Mouse (Mus musculus) hindbrain, embryonic 10.5 days (tissue): ENCODE results near the gene Qdpr. TPM values are rescaled to one million over a fixed set of nuclear protein-coding genes. Genes with fewer than 3 reads are reported as not detected.

ENCODE experiments used
- DNase-seq: peaks from one replicate; pipeline ENCODE4 v3.0.0-alpha.2; 2017; ENCODE audit warnings: low spot score
- H3K27ac ChIP-seq: fragments of 300-500 bp; sonication (generic); 2 replicates; pipeline ENCODE4 v1.5.1; 2016; ENCODE audit warnings: mild to moderate bottlenecking, moderate library complexity
- H3K27me3 ChIP-seq: fragments of 300-500 bp; sonication (generic); 2 replicates; pipeline ENCODE4 v1.6.1; 2016; ENCODE audit warnings: mild to moderate bottlenecking; ENCODE audit not compliant: poor library complexity, insufficient read depth, severe bottlenecking
- H3K36me3 ChIP-seq: fragments of 300-500 bp; sonication (generic); 2 replicates; pipeline ENCODE4 v1.6.1; 2016; ENCODE audit warnings: mild to moderate bottlenecking, moderate library complexity
- H3K4me1 ChIP-seq: fragments of 300-500 bp; sonication (generic); replicated peaks from 2 replicates; pipeline ENCODE4 v1.6.1; 2016; ENCODE audit warnings: mild to moderate bottlenecking
- H3K4me3 ChIP-seq: fragments of 300-500 bp; sonication (generic); 2 replicates; pipeline ENCODE4 v1.5.1; 2016; ENCODE audit warnings: mild to moderate bottlenecking, moderate library complexity
- H3K9me3 ChIP-seq: fragments of 300-500 bp; sonication (generic); 2 replicates; pipeline ENCODE4 v1.6.1; 2016; ENCODE audit warnings: mild to moderate bottlenecking, moderate library complexity
- WGBS: fragments of 180-500 bp; shearing (Covaris S2); methylation state at CpG from one replicate; pipeline ENCODE4 v1.1.7; 2016; 5-methylcytosine and 5-hydroxymethylcytosine counted together
- polyA plus RNA-seq: library from polyadenylated mRNA; unstranded; fragments of >200 nt; fragmentation: Nextera tagmentation; extraction: Ambion mirVana; gene quantifications from 2 replicates; pipeline ENCODE4 v1.2.1, GENCODE M21; 2016

Qdpr gene
- polyA plus RNA-seq, 1 experiment from 2014 or later = 123 TPM

DNA sequence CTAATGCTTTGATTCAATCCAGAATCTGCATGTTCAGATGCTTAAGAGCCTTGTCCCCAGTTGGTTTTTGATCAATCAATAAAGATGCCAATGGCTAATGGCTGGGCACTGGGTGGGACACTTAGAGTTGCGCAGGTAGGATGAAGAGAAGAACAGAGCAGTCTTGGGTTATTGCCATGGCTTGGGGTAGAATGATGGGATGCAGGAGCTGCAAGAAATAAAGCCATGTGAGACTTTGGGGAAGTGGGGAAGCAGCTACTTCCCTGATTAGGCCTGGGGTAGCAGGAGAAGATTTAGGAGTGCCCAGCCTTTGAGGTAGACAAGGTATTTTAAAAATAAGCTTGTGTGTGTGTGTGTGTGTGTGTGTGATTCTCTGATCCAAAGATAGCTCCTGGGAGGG is 30.0 kb upstream of the Qdpr start:
- WGBS = 93% methylated on average over 1 of the region's 1 CpGs
- H3K27me3 ChIP-seq = no peaks in the 10 kb centered on the region
- no peak overlapping the region for H3K4me3 ChIP-seq
- H3K27ac ChIP-seq = no peak overlapping the region
- no peaks in the 10 kb centered on the region for H3K36me3 ChIP-seq
- no peak for DNase-seq
- H3K9me3 ChIP-seq = no peaks in the 10 kb centered on the region
- H3K4me1 ChIP-seq = 0 out of 2 replicates have a peak, but pooled peaks cover 2% of the 10 kb centered on the region

DNA sequence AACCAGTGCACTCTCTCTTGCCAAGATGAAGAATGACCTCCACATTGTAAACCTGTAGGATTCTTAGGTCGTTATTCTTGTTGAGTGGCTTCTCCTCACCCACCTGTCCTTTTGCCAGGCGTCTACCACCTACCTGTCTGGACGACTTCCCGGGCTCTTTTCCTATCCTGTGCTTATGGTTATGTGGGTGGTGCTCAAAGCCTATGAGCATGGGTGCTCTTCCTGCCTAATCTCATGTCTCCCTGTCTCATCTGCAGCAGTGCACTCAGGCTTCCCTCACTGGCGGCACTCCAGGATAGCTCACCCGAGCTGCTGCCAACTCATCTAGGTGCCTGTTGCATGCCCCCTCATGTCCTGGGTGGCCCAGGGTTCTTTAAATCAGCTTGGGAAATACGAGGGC is 27.6 kb upstream of the Qdpr start:
- 0 out of 2 replicates have a peak, but pooled peaks cover 2% of the 10 kb centered on the region for H3K4me1 ChIP-seq
- H3K9me3 ChIP-seq = no peaks in the 10 kb centered on the region
- 82% methylated on average over 7 of the region's 7 CpGs for WGBS
- no peaks in the 10 kb centered on the region for H3K27me3 ChIP-seq
- H3K27ac ChIP-seq = no peak overlapping the region
- no peak for DNase-seq
- H3K36me3 ChIP-seq = no peaks in the 10 kb centered on the region
- no peak overlapping the region for H3K4me3 ChIP-seq

DNA sequence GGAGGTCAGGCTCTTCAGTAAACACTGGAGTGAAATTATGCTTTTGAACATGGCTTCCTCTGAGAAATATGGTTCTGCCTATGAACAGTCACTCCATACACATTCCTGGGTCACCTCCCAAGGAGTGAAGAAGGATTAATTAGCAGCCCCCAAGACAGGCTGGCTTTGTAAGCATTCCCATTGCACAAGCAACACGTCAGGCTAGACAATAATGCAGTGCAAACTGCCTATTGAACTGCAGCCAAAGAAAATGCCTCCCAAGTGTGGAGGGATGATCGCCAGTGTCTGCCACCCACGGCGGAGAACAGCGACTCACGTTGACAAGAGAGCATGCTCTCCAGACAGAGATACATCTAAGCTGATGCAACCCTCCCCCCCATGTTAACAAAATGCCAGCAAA is 26.3 kb upstream of the Qdpr start:
- H3K27ac ChIP-seq = no peak overlapping the region
- no peaks in the 10 kb centered on the region for H3K36me3 ChIP-seq
- H3K4me1 ChIP-seq = 0 out of 2 replicates have a peak, but pooled peaks cover 2% of the 10 kb centered on the region
- H3K9me3 ChIP-seq = no peaks in the 10 kb centered on the region
- no peak for DNase-seq
- H3K4me3 ChIP-seq = no peak overlapping the region
- WGBS = 52% methylated on average over 6 of the region's 6 CpGs
- no peaks in the 10 kb centered on the region for H3K27me3 ChIP-seq

DNA sequence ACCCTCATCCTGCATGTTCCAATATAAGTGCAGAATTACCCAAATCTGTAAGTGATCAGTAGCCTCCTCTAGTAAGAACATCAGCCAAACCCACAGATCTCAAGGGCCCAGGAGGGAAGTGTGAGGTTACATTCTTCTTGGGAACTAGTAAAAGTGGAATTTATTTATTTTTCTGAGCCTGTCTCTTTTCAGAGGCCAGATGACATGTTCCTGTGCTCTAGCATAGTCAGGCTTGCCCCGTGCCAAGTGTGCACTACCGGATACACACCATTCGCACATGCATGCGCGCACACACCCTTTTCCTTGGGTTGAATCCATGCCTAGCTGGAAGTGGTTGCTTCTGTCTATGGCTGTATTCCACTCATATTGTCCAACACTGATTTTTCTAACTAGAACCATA is 25.7 kb upstream of the Qdpr start:
- no peak overlapping the region for H3K27ac ChIP-seq
- no peaks in the 10 kb centered on the region for H3K9me3 ChIP-seq
- 90% methylated on average over 5 of the region's 5 CpGs for WGBS
- 0 out of 2 replicates have a peak, but pooled peaks cover 2% of the 10 kb centered on the region for H3K4me1 ChIP-seq
- DNase-seq = no peak
- no peaks in the 10 kb centered on the region for H3K27me3 ChIP-seq
- no peak overlapping the region for H3K4me3 ChIP-seq
- no peaks in the 10 kb centered on the region for H3K36me3 ChIP-seq

DNA sequence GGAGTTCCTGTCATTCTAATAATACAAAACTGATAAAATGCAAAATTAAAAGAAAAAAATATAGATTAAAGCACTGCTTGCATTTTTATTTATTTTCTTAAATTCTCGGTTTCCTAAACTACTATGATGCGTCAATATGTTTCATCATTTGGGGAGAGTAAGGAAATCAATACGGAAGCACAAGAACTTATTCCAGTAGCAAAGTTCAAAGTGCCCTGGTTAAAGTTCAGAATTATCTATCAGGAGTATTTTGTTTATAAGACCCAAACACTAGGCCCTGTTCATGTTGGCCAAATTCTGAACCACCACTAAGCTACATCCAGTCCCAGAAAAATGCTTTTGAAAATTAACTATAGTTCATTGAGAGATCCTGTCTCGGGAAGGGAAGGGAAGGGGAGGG is 24.7 kb upstream of the Qdpr start:
- H3K27me3 ChIP-seq = no peaks in the 10 kb centered on the region
- H3K4me1 ChIP-seq = 0 out of 2 replicates have a peak, but pooled peaks cover 2% of the 10 kb centered on the region
- H3K27ac ChIP-seq = no peak overlapping the region
- WGBS = 80% methylated on average over 3 of the region's 4 CpGs
- H3K9me3 ChIP-seq = no peaks in the 10 kb centered on the region
- no peak overlapping the region for H3K4me3 ChIP-seq
- no peaks in the 10 kb centered on the region for H3K36me3 ChIP-seq
- no peak for DNase-seq

DNA sequence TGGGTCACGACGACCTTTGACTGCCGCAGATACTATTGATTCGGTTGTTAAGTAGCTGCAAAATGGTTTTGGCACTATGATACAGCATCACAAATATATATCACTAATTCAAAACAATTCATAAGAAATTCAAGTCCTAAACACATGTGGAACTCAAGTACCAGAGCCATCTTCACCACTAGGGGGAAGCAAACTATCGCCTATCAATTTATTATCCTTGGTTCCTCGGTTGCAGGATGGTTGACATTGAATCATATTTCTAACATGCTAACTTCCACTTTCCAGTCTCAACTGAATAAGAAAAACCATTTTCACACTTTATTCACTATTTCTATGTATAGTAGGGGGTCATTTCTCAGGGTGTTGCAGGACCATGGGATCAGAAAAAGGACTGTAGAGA is 24.2 kb upstream of the Qdpr start:
- Histone ChIP-seq H3K36me3 (no peaks in the 10 kb centered on the region), H3K9me3 (no peaks in the 10 kb centered on the region), H3K4me3 (no peak overlapping the region), H3K27ac (no peak overlapping the region), H3K27me3 (no peaks in the 10 kb centered on the region), H3K4me1 (0 out of 2 replicates have a peak, but pooled peaks cover 2% of the 10 kb centered on the region)
- no peak for DNase-seq
- WGBS = 32% methylated on average over 6 of the region's 6 CpGs

DNA sequence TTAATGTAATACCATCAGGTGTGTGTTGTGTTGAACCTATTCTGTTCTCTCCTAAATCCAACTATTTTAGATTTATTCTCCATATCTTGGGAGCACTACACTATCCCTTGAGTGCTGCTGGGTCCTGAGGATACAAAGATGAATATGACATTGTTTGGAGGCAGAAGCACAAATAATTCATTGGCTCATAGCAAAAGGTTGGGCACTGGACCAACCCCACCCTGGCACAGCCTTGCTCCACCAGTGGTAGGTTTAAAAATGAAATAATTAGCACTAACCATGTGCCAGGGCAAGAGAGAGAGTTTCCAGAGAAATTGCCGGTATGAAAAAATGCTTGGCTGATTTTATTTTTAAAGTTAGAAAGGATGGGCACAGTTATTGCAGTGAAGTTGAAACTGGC is 23.5 kb upstream of the Qdpr start:
- 0 out of 2 replicates have a peak, but pooled peaks cover 2% of the 10 kb centered on the region for H3K4me1 ChIP-seq
- no peak for DNase-seq
- no peak overlapping the region for H3K4me3 ChIP-seq
- no peaks in the 10 kb centered on the region for H3K9me3 ChIP-seq
- no peak overlapping the region for H3K27ac ChIP-seq
- H3K27me3 ChIP-seq = no peaks in the 10 kb centered on the region
- 94% methylated on average over 1 of the region's 1 CpGs for WGBS
- H3K36me3 ChIP-seq = no peaks in the 10 kb centered on the region

DNA sequence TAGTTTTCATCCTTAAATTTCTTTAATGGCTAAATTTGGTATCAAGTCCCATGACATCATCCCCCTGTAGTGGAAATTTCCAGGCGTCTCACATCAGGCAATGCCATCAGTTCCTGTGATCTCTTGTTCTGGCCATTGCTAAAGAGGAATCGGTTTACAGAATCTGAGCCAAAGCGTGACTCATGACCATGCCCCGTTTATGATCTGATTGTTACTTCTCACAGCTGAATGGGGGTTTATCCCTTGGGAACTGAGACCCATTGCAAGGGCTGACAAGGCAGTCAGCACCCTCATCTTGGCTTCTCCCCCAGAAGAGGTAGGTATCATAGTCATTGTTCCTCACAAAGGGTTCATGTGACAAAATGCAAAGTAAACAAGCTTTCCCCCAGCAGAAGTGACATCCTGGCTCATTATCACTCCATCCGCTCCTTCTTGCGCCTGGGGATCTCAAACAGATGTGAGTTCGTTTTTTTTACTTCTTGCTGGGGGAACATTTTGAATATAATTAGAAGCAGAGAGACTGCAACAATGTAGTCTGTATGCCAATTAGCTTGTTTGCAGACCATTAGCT is 22.9 kb upstream of the Qdpr start:
- 0 out of 2 replicates have a peak, but pooled peaks cover 2% of the 10 kb centered on the region for H3K4me1 ChIP-seq
- H3K27ac ChIP-seq = no peak overlapping the region
- no peak overlapping the region for H3K4me3 ChIP-seq
- H3K9me3 ChIP-seq = no peaks in the 10 kb centered on the region
- no peaks in the 10 kb centered on the region for H3K27me3 ChIP-seq
- WGBS = 62% methylated on average over 7 of the region's 7 CpGs
- H3K36me3 ChIP-seq = no peaks in the 10 kb centered on the region
- no peak for DNase-seq

DNA sequence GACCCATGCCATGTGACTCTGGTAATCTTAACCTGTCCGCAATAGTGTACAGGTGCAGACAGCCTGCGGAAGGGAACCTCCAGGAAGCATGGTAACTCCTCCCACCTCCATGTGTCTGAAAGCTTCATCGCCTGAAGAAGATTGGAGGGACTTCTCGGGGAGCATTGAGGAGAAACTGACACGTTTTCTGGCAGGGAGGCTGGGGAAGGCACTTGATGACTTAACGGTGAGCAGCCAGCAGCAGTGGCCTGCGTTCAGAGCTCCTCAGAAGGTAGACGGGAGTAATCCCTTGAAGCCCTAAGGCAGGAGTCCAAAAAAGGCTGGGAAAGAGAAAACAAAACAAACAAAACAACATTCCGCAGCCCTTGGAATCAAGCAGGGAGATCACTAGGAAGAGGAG is 4.4 kb upstream of the Qdpr start:
- Histone ChIP-seq H3K36me3 (no peaks in the 10 kb centered on the region), H3K27me3 (no peaks in the 10 kb centered on the region), H3K9me3 (no peaks in the 10 kb centered on the region), H3K4me3 (no peak overlapping the region), H3K4me1 (peaks cover 12% of the 10 kb centered on the region), H3K27ac (no peak overlapping the region)
- DNase-seq = no peak
- 46% methylated on average over 9 of the region's 9 CpGs for WGBS

DNA sequence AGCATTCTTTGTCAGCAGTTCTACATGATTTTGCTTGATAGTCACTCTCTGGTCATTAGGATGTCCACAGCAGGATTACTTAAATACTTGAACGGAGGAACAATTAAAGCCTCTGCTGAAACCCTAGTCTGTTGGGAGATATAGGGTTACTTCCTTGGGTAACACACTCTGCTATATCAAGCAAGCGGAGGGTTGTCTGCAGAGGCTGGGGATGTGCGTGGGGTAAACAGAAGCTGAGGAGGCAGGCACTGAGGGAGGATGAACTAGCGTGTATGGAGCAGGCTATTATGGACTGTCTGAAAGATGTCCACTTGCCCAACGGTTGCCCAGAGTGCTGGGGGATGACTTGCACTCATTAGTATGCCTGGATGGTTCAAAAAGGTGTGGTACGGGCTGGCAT is 3.4 kb upstream of the Qdpr start, which contains the start of gene Clrn2:
Gene Clrn2, plus strand, starts transcription at position 301 of the 400 bp plus-strand sequence.
- Histone ChIP-seq H3K27ac (no peak within 1 kb of the TSS), H3K27me3 (no peaks in the 10 kb centered on the region), H3K9me3 (no peaks in the 10 kb centered on the region), H3K4me3 (no peak within 1 kb of the TSS), H3K4me1 (peaks cover 22% of the 10 kb centered on the region), H3K36me3 (no peaks in the 10 kb centered on the region)
- DNase-seq = no peak
- WGBS = 71% methylated on average over 6 of the region's 6 CpGs

DNA sequence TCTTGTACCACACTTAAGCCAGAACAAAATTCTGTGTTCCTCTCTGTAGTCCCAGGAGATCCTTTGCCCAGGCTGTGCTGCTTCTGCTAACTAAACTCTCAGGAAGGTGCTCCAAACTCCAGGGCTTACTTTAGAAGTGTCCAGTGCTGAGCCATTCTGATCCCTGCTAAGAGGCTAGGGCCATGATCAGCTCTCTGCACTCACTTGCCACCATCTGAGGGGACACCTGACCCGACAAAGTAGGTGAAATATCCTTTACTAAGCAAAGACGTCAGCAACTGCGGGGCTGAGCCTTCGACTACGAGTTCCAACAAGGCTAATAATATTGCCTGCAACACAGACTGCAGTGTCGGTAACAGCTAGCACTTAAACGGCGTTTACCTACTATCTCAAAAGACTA is 830 bp downstream of the Qdpr start:
- no peak overlapping the region for H3K27ac ChIP-seq
- peak; percentile 14 for DNase-seq
- H3K4me3 ChIP-seq = peak overlapping the region; percentile 79
- no peaks in the 10 kb centered on the region for H3K27me3 ChIP-seq
- H3K4me1 ChIP-seq = peaks cover 27% of the 10 kb centered on the region
- WGBS = 5% methylated on average over 8 of the region's 8 CpGs
- H3K36me3 ChIP-seq = peaks cover 17% of the 10 kb centered on the region
- no peaks in the 10 kb centered on the region for H3K9me3 ChIP-seq

DNA sequence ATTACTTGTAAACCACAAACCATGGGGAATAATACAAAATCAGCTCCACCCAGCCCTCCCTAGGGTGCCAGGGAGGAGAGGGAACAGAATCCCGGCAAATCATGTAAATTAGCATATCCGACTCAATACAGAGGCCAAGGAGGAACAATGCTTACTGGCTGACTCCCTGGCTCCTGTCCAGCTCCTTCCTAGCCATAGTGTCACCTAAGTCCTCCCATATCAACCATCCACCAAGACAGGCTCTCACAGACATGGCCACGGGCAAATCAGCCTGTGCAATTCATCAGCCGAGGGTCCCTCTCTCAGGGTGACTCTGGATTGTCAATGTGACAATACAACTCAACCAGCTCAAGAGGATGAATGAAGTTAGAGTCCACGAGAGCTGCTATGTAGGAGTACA is 1.4 kb downstream of the Qdpr start:
- H3K4me3 ChIP-seq = peak overlapping the region; percentile 79
- peaks cover 23% of the 10 kb centered on the region for H3K36me3 ChIP-seq
- DNase-seq = no peak
- H3K9me3 ChIP-seq = no peaks in the 10 kb centered on the region
- 47% methylated on average over 5 of the region's 5 CpGs for WGBS
- H3K4me1 ChIP-seq = peaks cover 27% of the 10 kb centered on the region
- no peak overlapping the region for H3K27ac ChIP-seq
- no peaks in the 10 kb centered on the region for H3K27me3 ChIP-seq

DNA sequence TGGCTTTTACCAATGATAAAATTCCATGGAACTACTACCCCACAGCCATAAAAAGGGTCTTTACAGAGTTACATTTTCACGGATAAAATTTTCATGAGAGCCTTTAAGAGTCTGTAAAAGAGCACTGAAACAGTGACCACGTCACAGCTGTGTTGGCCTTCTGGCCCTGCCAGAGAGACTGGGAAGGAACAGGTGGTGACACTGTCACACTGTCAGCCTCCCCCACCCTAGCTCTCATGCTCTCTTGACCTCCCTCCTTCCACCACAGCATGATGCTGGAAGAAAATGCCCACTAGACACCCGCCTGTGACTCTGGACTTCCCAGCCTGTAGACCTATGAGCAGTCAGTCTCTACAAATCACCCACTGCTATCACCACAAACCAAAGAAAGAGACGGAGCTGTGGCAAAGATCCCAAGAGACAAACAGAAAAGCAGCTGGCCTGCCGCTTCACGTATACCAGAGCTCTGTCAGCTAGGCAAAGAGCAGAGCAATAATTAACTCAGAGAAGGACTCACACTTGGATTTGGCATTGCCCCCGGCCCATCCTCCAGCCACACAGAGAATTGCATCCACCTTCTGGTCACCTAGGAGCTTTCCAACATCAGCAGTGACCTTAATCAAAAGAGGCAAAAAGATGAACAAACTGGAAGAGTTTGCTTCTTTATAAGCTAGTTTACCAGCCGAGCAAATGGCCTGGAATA is 5.8 kb downstream of the Qdpr start:
- Histone ChIP-seq H3K36me3 (peaks cover 49% of the 10 kb centered on the region), H3K27me3 (no peaks in the 10 kb centered on the region), H3K4me1 (peaks cover 14% of the 10 kb centered on the region), H3K4me3 (no peak overlapping the region), H3K27ac (no peak overlapping the region), H3K9me3 (no peaks in the 10 kb centered on the region)
- no peak for DNase-seq
- WGBS = 85% methylated on average over 8 of the region's 8 CpGs
